Comparison of ENCODE assay signal across 14 mouse cellular contexts in genomic region chr4:57040481-57040880, GRCm38 (mm10). TPM values are rescaled to one million over a fixed set of nuclear protein-coding genes. Genes with fewer than 3 reads are reported as not detected.
DNase-seq lines count a peak whose midpoint lies in the region; ATAC-seq and TF ChIP-seq lines count a peak whose summit lies in the region.
"Had no signal": no experiment of that assay in that cellular context is flagged by ENCODE, and none has a peak within 500 bp of the region (broad histone marks: within the 10 kb centered on the region; RNA-seq: fewer than 3 reads in every experiment).

No protein-coding gene starts in this region.

- no peaks in the 10 kb centered on the region for H3K9me3 ChIP-seq in lung, embryonic 14.5 days (ENCODE audit: low read depth, low read length)

- TF ChIP-seq CTCF in lung, embryonic 14.5 days (IDR thresholded peaks at IDR 0.05; ENCODE audit: low read depth): no peak

- intact Hi-C loops in left cerebral cortex, postnatal 10 days (cut with DNase I): no loop called here

- H3K27me3 ChIP-seq in lung, embryonic 14.5 days (ENCODE audit: insufficient read depth, low read length): 0 out of 2 replicates have a peak, but pooled peaks cover 7% of the 10 kb centered on the region

- H3K27ac ChIP-seq in lung, embryonic 14.5 days (ENCODE audit: low read depth): no peak overlapping the region
- H3K27ac ChIP-seq: stomach, postnatal 0 days had no signal

- no peak overlapping the region for H3K4me3 ChIP-seq in lung, embryonic 14.5 days (ENCODE audit: low read depth, low read length)

- H3K36me3 ChIP-seq in lung, embryonic 14.5 days (ENCODE audit: insufficient read depth): no peaks in the 10 kb centered on the region

- peak; percentile 31 for DNase-seq in lung, embryonic 14.5 days
- no peak for DNase-seq in lung, postnatal 36 days
- DNase-seq in natural killer cell, adult 2 months (ENCODE audit: low spot score in 2 of 2): peak; percentile 5 to 20
- DNase-seq in left cerebral cortex, postnatal 10 days (ENCODE audit: extremely low spot score in 1 of 2, low spot score in 2 of 2): no peak
- no peak for DNase-seq in adrenal gland, postnatal 36 days
- DNase-seq: cerebellum, postnatal 36 days; gastrocnemius, postnatal 25 days; lung, adult 2 months; right cerebral cortex, postnatal 4 days had no signal

- ATAC-seq in lung, embryonic 14.5 days (ENCODE audit: insufficient read depth): peak; percentile 8; the same call in 1 of the 2 replicates
- ATAC-seq in common myeloid progenitor, adult 5-6 weeks (replicated peaks; ENCODE audit: low read depth, poor library complexity, severe bottlenecking): peak; percentile 90
- ATAC-seq in hematopoietic stem cell, adult 5-6 weeks (replicated peaks in 1 of 2; ENCODE audit: insufficient read depth in 1 of 2, low FRiP score in 2 of 2, low TSS enrichment in 1 of 2, low read depth in 1 of 2, poor library complexity in 2 of 2, severe bottlenecking in 2 of 2): peak; percentile 92 to 96

- H3K9ac ChIP-seq in lung, embryonic 14.5 days: no peak overlapping the region

- H3K4me1 ChIP-seq in lung, embryonic 14.5 days (ENCODE audit: insufficient read depth): no peaks in the 10 kb centered on the region

- no peak overlapping the region for H3K4me2 ChIP-seq in lung, embryonic 14.5 days

- 68% methylated on average over 8 of the region's 8 CpGs for WGBS in lung, embryonic 14.5 days

RNA-seq across cellular contexts. Expression of gene Frrs1l, which starts 50.3 kb away (rescaled TPM):
- 1.7 and 2.1 TPM in 2 replicates for polyA plus RNA-seq in lung, embryonic 14.5 days (2014; fragmentation: Nextera tagmentation; extraction: Ambion mirVana)
- not detected in 2 replicates for total RNA-seq in common myeloid progenitor, adult 5-6 weeks (2017)
- 0.19 TPM in 1 of 2 replicates, not detected in the other for total RNA-seq in hematopoietic stem cell, adult 5-6 weeks (2017)
- total RNA-seq in left cerebral cortex, postnatal 10 days (2021): 100 to 1,000 TPM; 107 to 121 TPM
- total RNA-seq in adrenal gland, postnatal 36 days (2021): under 1 TPM; 0.23 to 0.40 TPM
- total RNA-seq: gastrocnemius, postnatal 25 days; MEL had no signal
- polyA plus RNA-seq: heart, postnatal 0 days had no signal

Comparison
In these comparisons a context has a peak if more than half of its experiments do, and no peak if none do; other contexts are left out.
1. DNase-seq: peak in lung, embryonic 14.5 days (single experiment) and natural killer cell, adult 2 months (2 of 2); none in lung, postnatal 36 days (single experiment), left cerebral cortex, postnatal 10 days (0 of 2) and adrenal gland, postnatal 36 days (0 of 2).
2. ATAC-seq: peak in every context shown above with its lines; median percentile 94 in hematopoietic stem cell, adult 5-6 weeks; 90 in common myeloid progenitor, adult 5-6 weeks; 8 in lung, embryonic 14.5 days.
3. RNA of gene Frrs1l, which starts 50.3 kb away (total RNA-seq): 107 to 121 TPM in left cerebral cortex, postnatal 10 days; 0.23 to 0.40 TPM in adrenal gland, postnatal 36 days, not detected in common myeloid progenitor, adult 5-6 weeks and 0.19 TPM in hematopoietic stem cell, adult 5-6 weeks; every median in the first group is over 10 times any median in the second.